Mouse (Mus musculus) cortical plate, adult 2 months (tissue): Measurements from ENCODE around the gene Oprd1. TPM values are rescaled to one million over a fixed set of nuclear protein-coding genes. Genes with fewer than 3 reads are reported as not detected.
A peak's percentile ranks its signal among the peaks of the same experiment; 100 is the strongest.

Experiments
- H3K27ac ChIP-seq: fragments of 200-500 bp; 2 replicates; pipeline ENCODE4 v1.5.1; 2012; ENCODE audit warnings: low read length, control low read depth, inconsistent platforms; ENCODE audit not compliant: insufficient read depth
- H3K4me1 ChIP-seq: fragments of 200-500 bp; 2 replicates; pipeline ENCODE4 v1.6.1; 2011; ENCODE audit warnings: low read length; ENCODE audit not compliant: control insufficient read depth, insufficient read depth
- H3K4me3 ChIP-seq: fragments of 200-500 bp; 2 replicates; pipeline ENCODE4 v1.5.1; 2011; ENCODE audit warnings: mild to moderate bottlenecking, low read length, control low read depth; ENCODE audit not compliant: insufficient read depth
- CTCF ChIP-seq: fragments of 200-500 bp; IDR thresholded peaks from 2 replicates; pipeline ENCODE4 v1.5.1; 2011; ENCODE audit warnings: mild to moderate bottlenecking, control low read depth, low read length; ENCODE audit not compliant: insufficient read depth; ENCODE audit errors: extremely low read depth
- POLR2A ChIP-seq: fragments of 200-500 bp; IDR thresholded peaks from 2 replicates; pipeline ENCODE4 v1.6.1; 2011; ENCODE audit warnings: mild to moderate bottlenecking, low read length, control low read depth; ENCODE audit not compliant: insufficient read depth; ENCODE audit errors: extremely low read depth
- polyA plus RNA-seq: library from polyadenylated mRNA; depleted of rRNA; stranded (reverse); fragments of >200 nt; gene quantifications from 2 replicates; pipeline ENCODE4 v1.2.3, GENCODE M21; 2012

Gene Oprd1
- polyA plus RNA-seq, 1 experiment: 10.5 TPM

DNA sequence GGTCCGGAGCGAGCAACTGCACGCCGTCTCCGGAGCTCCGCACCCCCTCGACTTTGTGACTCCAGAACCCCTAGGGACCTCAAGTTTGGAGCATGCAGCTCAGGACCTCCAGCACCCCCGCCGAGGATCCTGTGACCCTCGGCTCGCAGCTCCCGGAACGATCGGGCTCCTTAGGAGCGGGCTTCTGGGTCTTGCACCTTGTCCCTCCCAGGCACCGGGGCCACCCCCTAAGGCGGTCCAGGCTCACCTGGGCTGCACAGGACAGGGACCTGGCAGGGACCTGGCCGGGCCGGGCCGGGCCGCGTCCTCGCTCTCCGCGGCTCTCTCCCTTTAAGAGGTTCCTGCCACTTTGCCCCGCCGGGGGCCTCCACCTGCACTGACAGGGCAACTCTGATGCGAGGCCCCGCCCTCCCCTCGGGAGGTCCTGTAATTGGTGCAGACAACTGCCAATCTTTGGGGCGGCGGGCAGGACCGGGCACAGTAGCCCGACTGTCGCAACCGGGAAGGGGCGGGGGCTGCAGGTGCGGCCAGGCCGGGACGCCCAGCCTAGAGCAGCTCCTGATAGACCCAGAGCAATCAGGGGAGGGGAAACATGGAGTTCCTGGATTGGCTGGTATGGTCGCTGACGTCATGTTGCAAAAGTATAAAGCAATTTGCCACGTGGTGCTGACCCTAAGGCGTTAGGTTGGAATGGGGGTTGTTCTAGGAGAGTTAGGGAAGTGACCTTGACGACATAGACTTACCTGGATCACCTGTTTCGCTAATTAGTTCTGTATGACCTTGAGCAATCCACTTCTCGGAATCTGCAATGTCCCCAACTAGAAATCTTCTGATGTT, 69.1 kb downstream of the Oprd1 start, which contains the start of gene Epb41:
Gene Epb41, minus strand, starts transcription at position 389 of the 837 bp plus-strand sequence.
- Histone ChIP-seq H3K4me3 (peak within 1 kb of the TSS; percentile 59), H3K4me1 (peaks cover 3% of the 10 kb centered on the region), H3K27ac (no peak within 1 kb of the TSS)
- TF ChIP-seq POLR2A (peak; percentile 35; the same call in 1 of the 2 replicates), CTCF (no peak)

DNA sequence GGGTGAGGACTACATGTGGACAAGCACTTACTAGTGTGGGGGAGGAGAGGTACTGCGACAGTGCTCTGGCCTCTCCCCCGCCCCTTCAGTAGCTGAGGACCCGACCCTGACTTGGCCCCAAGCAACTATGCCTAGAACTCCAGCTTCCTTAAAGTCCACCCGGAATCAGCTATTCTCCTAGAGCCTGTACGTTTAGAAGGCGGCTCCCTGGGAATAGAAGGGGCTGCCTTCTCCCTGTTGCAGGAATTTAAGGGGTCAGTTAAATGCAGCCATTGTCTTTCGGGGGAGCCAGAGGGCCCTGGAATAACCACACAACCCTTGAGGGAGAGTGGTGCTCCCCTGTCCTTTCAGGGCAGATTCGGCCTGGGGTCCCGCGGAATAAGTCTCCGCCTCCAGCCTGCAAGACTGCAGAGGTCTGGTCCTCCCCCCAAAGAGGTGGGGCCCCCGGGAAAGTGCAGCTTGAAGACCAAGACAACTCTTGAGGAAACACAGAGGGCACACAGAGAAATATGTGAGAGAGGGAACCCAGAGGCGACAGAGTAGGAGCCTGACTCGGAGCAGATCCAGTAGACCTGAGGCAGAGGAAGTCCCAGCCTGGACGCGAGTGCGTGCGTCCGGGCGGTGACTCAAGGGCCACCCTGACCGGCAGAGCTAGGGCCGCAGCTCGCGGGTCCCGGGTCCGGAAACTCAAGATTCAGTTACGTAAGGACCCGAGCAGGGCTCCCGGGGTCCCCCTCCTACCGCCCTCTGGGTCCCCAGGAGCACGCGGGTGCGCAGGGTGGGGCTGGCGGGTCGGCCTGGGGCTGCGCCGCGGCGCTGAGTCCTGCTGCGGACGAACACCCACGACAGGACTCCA, 70.0 kb downstream of the Oprd1 start, which contains the start of gene Gm10300:
Gene Gm10300, plus strand, starts transcription at position 621 of the 856 bp plus-strand sequence.
- peaks cover 3% of the 10 kb centered on the region for H3K4me1 ChIP-seq

DNA sequence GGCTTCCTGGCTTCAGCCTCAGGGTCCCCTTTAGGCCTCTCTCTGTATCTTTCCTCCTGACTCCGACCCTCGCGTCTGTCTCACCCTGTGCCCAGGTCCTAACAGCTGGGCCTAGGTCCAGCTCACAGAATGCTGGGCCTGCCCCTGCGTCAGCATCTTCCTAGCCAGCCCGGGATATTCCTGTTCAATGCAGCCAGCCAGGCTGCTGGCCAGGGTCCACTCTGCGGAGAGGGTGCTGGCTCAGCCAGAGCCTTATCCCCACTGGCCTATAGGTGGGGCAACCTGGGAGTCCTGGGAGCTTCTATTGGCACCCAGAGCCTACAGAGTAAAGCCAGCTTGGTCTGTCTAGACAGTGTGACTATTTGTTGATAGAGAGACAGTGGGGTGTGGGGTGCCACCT, 71.3 kb downstream of the Oprd1 start:
- TF ChIP-seq CTCF (no peak), POLR2A (no peak)
- Histone ChIP-seq H3K27ac (no peak overlapping the region), H3K4me3 (no peak overlapping the region), H3K4me1 (peaks cover 3% of the 10 kb centered on the region)

More for the DNA sequence above, 70.0 kb downstream of the Oprd1 start, which contains the start of gene Gm10300:
- Histone ChIP-seq H3K27ac (no peak within 1 kb of the TSS), H3K4me3 (peak within 1 kb of the TSS; percentile 59)
- TF ChIP-seq POLR2A (no peak), CTCF (no peak)

DNA sequence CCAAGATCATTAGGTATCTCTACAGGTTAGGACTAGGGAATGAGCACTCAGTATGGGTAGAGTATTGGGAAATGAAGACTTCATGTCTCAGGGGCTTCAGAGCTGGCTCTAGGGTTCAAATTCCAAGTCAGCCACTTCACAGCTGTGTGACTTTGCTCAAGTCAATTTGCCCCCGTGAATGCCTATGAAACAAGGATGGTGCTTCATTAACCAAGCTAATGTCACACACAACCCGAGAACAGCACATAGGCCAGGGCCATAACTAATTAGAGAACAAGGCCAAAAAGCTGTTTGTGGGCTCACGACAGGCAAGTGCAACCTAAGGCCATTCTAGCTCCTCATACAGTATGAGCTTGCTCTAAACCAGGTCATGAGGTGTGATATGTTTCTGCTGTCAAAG, 72.1 kb downstream of the Oprd1 start:
- Histone ChIP-seq H3K4me3 (no peak overlapping the region), H3K27ac (no peak overlapping the region), H3K4me1 (peaks cover 3% of the 10 kb centered on the region)
- TF ChIP-seq CTCF (no peak), POLR2A (no peak)

DNA sequence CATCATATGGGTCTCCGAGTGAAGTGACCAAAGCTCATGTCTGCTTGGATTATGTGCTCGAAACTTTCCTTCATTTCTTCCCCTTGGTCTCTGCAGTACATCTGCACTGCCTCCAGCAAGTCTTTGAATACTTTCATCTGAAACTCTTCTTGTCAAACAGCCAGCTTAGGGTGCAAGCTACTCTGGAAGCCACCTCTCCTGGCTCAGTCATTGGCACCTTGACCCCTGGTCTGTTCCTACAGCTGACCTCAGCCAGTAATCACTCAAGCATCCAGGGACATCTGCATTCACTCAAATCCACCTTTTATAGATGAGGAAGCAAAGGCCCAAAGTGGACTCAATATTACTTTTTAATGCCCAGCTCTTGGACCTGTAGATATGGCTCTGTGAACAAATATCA, 72.6 kb downstream of the Oprd1 start:
- TF ChIP-seq CTCF: no peak
- no peak overlapping the region for H3K4me3 ChIP-seq
- no peak overlapping the region for H3K27ac ChIP-seq
- no peaks in the 10 kb centered on the region; the same call in 1 of the 2 replicates for H3K4me1 ChIP-seq

DNA sequence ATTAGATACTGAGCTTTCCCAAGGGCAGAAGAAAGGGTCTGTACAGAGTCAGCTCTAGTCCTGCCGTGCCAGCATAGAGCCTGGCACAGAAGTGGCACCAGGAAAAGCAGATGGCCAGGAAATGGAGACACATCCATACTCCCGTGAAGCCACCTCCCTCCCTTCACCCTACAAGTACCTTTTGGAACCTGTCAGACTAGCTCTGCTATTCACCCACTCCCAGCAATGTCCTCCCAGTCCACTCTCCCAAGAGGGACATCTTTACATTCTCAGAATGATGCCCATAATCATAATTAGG, 76.4 kb downstream of the Oprd1 start:
- Histone ChIP-seq H3K4me1 (no peaks in the 10 kb centered on the region; the same call in 1 of the 2 replicates), H3K4me3 (no peak overlapping the region), H3K27ac (no peak overlapping the region)
- no peak for TF ChIP-seq POLR2A
- no peak for TF ChIP-seq CTCF

DNA sequence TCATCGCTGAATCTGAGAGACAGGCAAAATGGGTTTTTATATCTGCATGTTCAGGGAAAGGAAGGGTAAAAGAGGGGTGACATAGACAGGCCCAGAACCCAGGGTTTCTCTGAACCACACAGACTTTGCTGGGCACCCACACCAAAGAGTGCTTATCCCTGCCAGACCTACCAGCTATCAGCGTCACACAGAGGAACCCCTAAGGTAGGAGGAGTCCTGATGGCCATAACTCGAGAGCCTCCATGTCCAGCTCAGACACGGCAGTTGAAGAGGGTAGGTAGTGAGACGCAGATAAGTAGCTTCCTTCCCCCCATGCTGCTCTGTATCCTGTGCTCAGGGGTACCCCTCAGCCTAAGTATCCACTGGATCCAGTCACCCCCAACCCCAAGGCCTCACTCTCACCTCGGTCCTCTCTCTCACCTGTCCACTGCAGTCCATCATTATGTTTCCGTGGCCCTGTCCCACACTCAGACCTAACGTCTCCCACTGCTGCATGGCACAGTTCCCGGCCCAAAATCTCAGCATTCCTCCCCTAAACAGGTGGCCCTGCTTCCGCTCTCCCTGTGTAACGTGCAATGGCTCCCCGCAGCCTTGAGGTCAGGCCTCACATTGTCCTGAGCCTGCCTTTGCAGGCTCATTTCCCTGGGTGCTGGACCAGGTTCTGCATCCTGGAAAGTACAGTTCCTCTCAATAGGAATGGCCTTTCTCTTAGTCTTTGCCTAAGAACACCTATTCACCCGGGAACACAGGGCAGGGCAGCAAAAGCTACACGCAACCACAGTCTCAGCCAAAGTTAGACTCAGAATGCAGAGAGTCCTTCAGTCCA, 77.0 kb downstream of the Oprd1 start:
- Histone ChIP-seq H3K4me1 (no peaks in the 10 kb centered on the region), H3K4me3 (no peak overlapping the region), H3K27ac (no peak overlapping the region)
- TF ChIP-seq CTCF: no peak
- TF ChIP-seq POLR2A: no peak

DNA sequence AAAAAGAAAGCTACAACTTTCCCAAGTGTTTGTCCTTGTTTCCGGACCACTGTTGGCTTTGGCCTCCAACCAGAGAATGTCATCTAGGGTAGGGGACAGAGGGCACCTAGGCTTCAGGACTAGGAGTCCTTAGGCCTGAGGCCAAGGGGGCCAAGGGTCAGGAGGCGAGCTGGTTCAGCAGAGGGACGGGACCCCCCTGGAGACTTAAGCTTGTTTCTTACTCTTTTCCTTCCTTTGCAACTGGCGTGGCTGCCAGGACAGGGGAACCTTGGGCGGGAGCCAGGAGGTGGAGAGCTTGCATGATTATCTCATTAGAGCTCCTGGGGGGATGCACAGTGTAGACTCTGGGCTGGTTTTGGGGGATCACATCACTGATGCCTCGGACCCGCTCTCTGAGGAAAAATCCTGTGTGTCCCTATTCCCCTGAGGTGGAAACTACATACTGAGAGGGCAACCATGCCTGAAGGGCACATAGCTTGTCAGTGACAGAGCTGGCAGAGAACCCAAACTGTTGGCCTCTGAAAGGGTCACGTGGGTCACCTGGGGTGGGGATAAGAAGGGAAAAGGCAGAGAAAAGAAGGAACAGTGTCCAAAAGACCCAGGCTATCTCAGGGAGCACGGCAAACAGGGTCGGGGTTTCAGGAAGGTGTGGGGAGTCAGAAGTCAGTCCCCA, 78.0 kb downstream of the Oprd1 start:
- H3K4me3 ChIP-seq: no peak overlapping the region
- H3K27ac ChIP-seq: no peak overlapping the region
- no peaks in the 10 kb centered on the region for H3K4me1 ChIP-seq
- TF ChIP-seq CTCF: no peak
- TF ChIP-seq POLR2A: no peak
